Mouse (Mus musculus): Measurements from ENCODE around the gene Rab21. TPM values are rescaled to one million over a fixed set of nuclear protein-coding genes. Genes with fewer than 3 reads are reported as not detected.

Rab21 gene
- polyA plus RNA-seq, 1 experiment: 33.5 TPM

DNA sequence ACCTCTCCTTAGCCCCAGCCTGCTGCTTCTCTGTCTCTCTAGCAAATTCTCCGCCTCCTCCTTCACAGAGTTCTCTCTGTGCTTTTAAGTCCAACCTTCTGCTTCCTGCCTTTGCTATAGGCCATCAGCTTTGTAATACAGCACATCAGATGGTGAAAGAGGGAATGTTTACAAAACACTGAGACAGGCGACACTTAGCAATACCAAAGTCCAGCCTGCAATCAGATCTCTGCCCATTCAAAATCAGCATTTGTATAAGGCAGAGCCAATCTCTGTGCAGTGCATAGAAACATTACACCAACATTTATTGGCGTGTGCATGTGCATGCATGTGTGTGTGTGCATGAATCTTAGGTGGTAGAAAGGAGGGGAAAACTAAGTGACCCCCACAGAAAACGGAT lies 77.5 kb downstream of the Rab21 start:
- no peak for TF ChIP-seq GATA1 (IDR thresholded peaks at IDR 0.05; ENCODE audit: borderline replicate concordance, low read length)
- Histone ChIP-seq H3K4me3 (replicated peaks) (no peak overlapping the region), H3K36me3 (replicated peaks; ENCODE audit: low read length) (peaks cover 79% of the 10 kb centered on the region), H3K9me3 (no peaks in the 10 kb centered on the region), H3K4me1 (peaks cover 68% of the 10 kb centered on the region), H3K27me3 (replicated peaks) (no peaks in the 10 kb centered on the region)

Other genes starting within 250 kb of the Rab21 start
- not detected in 2 replicates for gene Tph2, start 130.6 kb downstream of the Rab21 start, polyA plus RNA-seq (2012; ENCODE audit: insufficient read depth, low replicate concordance)
- gene Tbc1d15, start 64.1 kb downstream of the Rab21 start, polyA plus RNA-seq (2012; ENCODE audit: insufficient read depth, low replicate concordance): 3.5 TPM in 1 of 2 replicates, not detected in the other
- 6.1 and 9.6 TPM in 2 replicates for gene Tmem19, start 46.9 kb upstream of the Rab21 start, polyA plus RNA-seq (2012; ENCODE audit: insufficient read depth, low replicate concordance)
- 4.1 and 5.5 TPM in 2 replicates for gene Thap2, start 68.8 kb upstream of the Rab21 start, polyA plus RNA-seq (2012; ENCODE audit: insufficient read depth, low replicate concordance)
- gene Zfc3h1, start 69.4 kb upstream of the Rab21 start, polyA plus RNA-seq (2012; ENCODE audit: insufficient read depth, low replicate concordance): 2.8 and 2.9 TPM in 2 replicates